Mouse (Mus musculus) neural tube, embryonic 11.5 days (tissue): Measurements from ENCODE around the gene Ndufv1. TPM values are rescaled to one million over a fixed set of nuclear protein-coding genes. Genes with fewer than 3 reads are reported as not detected.

ENCODE experiments used
- ATAC-seq: fragments of 200-750 bp; cut with Nextera tagmentation; 2 replicates; pipeline ENCODE4 v1.8.0; 2017; ENCODE audit warnings: moderate number of reproducible peaks, mild to moderate bottlenecking, moderate TSS enrichment, moderate library complexity; ENCODE audit not compliant: insufficient read depth, low FRiP score, low TSS enrichment
- DNase-seq: peaks from one replicate; pipeline ENCODE4 v3.0.0-alpha.2; 2015; ENCODE audit warnings: low spot score
- H3K27ac ChIP-seq: fragments of 300-500 bp; sonication (generic); 2 replicates; pipeline ENCODE4 v1.5.1; 2014; ENCODE audit warnings: low read depth, mild to moderate bottlenecking, low read length
- H3K27me3 ChIP-seq: fragments of 300-500 bp; sonication (generic); 2 replicates; pipeline ENCODE4 v1.6.1; 2014; ENCODE audit warnings: mild to moderate bottlenecking, low read length, mixed read lengths; ENCODE audit not compliant: control insufficient read depth, insufficient read depth
- H3K36me3 ChIP-seq: fragments of 300-500 bp; sonication (generic); 2 replicates; pipeline ENCODE4 v1.6.1; 2014; ENCODE audit warnings: mild to moderate bottlenecking, low read length, moderate library complexity, mixed read lengths; ENCODE audit not compliant: control insufficient read depth, insufficient read depth
- H3K4me1 ChIP-seq: fragments of 300-500 bp; sonication (generic); 2 replicates; pipeline ENCODE4 v1.6.1; 2014; ENCODE audit warnings: low read length, mixed read lengths; ENCODE audit not compliant: control insufficient read depth, insufficient read depth
- H3K4me2 ChIP-seq: fragments of 300-500 bp; sonication (generic); 2 replicates; pipeline ENCODE4 v1.6.1; 2014; ENCODE audit warnings: low read depth, mild to moderate bottlenecking, moderate library complexity
- H3K4me3 ChIP-seq: fragments of 300-500 bp; sonication (generic); 2 replicates; pipeline ENCODE4 v1.5.1; 2014; ENCODE audit warnings: low read depth, low read length
- H3K9ac ChIP-seq: fragments of 300-500 bp; sonication (generic); 2 replicates; pipeline ENCODE4 v1.6.1; 2014; ENCODE audit warnings: mild to moderate bottlenecking, low read length
- H3K9me3 ChIP-seq: fragments of 300-500 bp; sonication (generic); 2 replicates; pipeline ENCODE4 v1.6.1; 2016; ENCODE audit warnings: low read length; ENCODE audit not compliant: control insufficient read depth
- WGBS: fragments of 180-500 bp; shearing (Covaris S2); extraction: QIAGEN DNeasy Blood & Tissue Kit; methylation state at CpG from one replicate; pipeline ENCODE4 v1.1.7; 2014; 5-methylcytosine and 5-hydroxymethylcytosine counted together
- polyA plus RNA-seq: library from polyadenylated mRNA; unstranded; fragments of >200 nt; fragmentation: Nextera tagmentation; extraction: Ambion mirVana; gene quantifications from 2 replicates; pipeline ENCODE4 v1.2.1, GENCODE M21; 2014

Gene Ndufv1
- polyA plus RNA-seq, 1 experiment from 2014 or later, result 208 TPM

DNA sequence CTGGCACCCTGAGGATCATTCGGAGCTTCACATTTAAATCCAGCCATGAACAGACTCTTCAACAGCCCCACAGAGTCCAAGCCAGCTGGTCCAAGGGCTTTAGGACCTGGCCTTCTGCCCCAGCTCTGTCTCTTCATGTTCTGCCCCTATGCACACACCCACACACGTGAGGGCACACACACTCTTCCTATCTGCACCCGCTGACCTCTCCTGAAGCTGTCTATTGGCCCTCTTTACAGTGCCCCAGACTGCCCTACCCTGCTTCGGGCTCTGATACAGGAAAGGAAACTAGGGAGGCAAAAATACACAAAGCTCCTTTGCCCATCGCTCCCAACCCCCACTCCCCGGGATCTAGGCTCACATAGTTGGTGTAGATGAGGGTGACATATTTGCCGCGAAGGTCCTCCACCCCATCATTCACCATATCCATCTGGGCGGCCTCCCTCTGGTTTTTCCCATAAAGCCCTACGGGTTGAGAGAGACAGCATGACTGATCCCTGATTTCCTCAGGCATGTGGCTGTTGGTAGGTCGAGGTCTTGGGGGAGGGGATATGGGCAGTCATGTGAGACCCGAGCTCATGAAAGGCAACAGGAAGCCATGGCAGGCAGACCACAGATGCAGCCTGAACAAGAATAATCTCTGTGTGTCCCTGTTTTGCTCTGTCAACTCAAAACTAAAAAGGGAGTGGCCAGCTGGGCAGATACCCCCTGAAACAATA lies 23.9 kb upstream of the Ndufv1 start:
- Histone ChIP-seq H3K4me2 (no peak overlapping the region), H3K4me3 (no peak overlapping the region)
- ATAC-seq, result no peak

GRCm38 (mm10) chr19:4033742-4034141 lies 21.1 kb upstream of the Ndufv1 start:
- no peaks in the 10 kb centered on the region for H3K9me3 ChIP-seq
- no peak overlapping the region for H3K9ac ChIP-seq
- WGBS, result 75% methylated on average over 5 of the region's 5 CpGs
- ATAC-seq (no peak), DNase-seq (no peak)
- no peaks in the 10 kb centered on the region for H3K36me3 ChIP-seq
- no peaks in the 10 kb centered on the region for H3K4me1 ChIP-seq
- no peak overlapping the region for H3K27ac ChIP-seq
- H3K4me3 ChIP-seq, result no peak overlapping the region
- H3K27me3 ChIP-seq, result no peaks in the 10 kb centered on the region
- H3K4me2 ChIP-seq, result no peak overlapping the region

More for the DNA sequence above, 23.9 kb upstream of the Ndufv1 start:
- peak; percentile 31 for DNase-seq
- no peaks in the 10 kb centered on the region for H3K27me3 ChIP-seq
- no peaks in the 10 kb centered on the region for H3K36me3 ChIP-seq
- WGBS, result 78% methylated on average over 12 of the region's 12 CpGs
- H3K9me3 ChIP-seq, result no peaks in the 10 kb centered on the region
- H3K4me1 ChIP-seq, result no peaks in the 10 kb centered on the region
- H3K9ac ChIP-seq, result no peak overlapping the region
- no peak overlapping the region for H3K27ac ChIP-seq

- 77% methylated on average over 3 of the region's 3 CpGs for WGBS
- H3K4me1 ChIP-seq, result no peaks in the 10 kb centered on the region
- no peak overlapping the region for H3K9ac ChIP-seq
- H3K36me3 ChIP-seq, result no peaks in the 10 kb centered on the region
- no peak overlapping the region for H3K27ac ChIP-seq
- no peak for DNase-seq
- no peaks in the 10 kb centered on the region for H3K27me3 ChIP-seq
- no peak overlapping the region for H3K4me2 ChIP-seq
- H3K4me3 ChIP-seq, result no peak overlapping the region
- no peak for ATAC-seq
- no peaks in the 10 kb centered on the region for H3K9me3 ChIP-seq
These were observed 20.7 kb upstream of the Ndufv1 start for GRCm38 (mm10) chr19:4033298-4033697.

DNA sequence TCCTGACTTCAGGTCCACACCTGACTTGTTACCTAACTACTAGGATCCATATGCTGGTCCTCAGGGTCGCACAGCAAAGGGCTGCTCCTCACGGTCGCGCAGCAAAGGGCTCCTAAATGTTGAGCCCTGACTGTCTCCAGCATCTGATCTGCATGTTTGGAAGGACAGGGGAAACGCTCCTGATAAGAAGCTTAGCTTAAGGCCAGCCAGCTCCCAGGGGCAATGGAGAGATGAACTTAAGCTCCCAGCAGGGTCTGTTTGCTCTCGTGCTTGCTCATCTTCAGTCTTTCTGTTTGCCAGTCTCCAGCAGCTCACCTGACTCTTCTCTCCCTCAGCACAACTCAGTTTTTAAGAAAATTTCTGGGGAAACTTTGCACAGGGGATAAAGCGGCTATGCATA lies 20.1 kb upstream of the Ndufv1 start:
- H3K4me1 ChIP-seq, result no peaks in the 10 kb centered on the region
- no peak overlapping the region for H3K27ac ChIP-seq
- no peak overlapping the region for H3K4me3 ChIP-seq
- no peak overlapping the region for H3K4me2 ChIP-seq
- DNase-seq (no peak), ATAC-seq (no peak)
- no peaks in the 10 kb centered on the region for H3K27me3 ChIP-seq
- no peaks in the 10 kb centered on the region for H3K9me3 ChIP-seq
- H3K36me3 ChIP-seq, result no peaks in the 10 kb centered on the region
- WGBS, result 66% methylated on average over 7 of the region's 7 CpGs
- H3K9ac ChIP-seq, result no peak overlapping the region

GRCm38 (mm10) chr19:4027576-4027975 lies 15.0 kb upstream of the Ndufv1 start:
- H3K9ac ChIP-seq, result no peak overlapping the region
- no peaks in the 10 kb centered on the region for H3K27me3 ChIP-seq
- H3K4me2 ChIP-seq, result no peak overlapping the region
- no peak for DNase-seq
- H3K4me1 ChIP-seq, result no peaks in the 10 kb centered on the region
- H3K36me3 ChIP-seq, result no peaks in the 10 kb centered on the region
- no peak for ATAC-seq
- no peak overlapping the region for H3K27ac ChIP-seq
- H3K9me3 ChIP-seq, result no peaks in the 10 kb centered on the region
- H3K4me3 ChIP-seq, result no peak overlapping the region

GRCm38 (mm10) chr19:4023185-4023584 lies 10.6 kb upstream of the Ndufv1 start:
- Histone ChIP-seq H3K27ac (no peak overlapping the region), H3K4me3 (no peak overlapping the region), H3K9me3 (no peaks in the 10 kb centered on the region), H3K27me3 (no peaks in the 10 kb centered on the region), H3K36me3 (no peaks in the 10 kb centered on the region), H3K4me1 (no peaks in the 10 kb centered on the region), H3K9ac (no peak overlapping the region), H3K4me2 (no peak overlapping the region)
- WGBS, result 74% methylated on average over 7 of the region's 7 CpGs
- DNase-seq, result no peak
- no peak for ATAC-seq

DNA sequence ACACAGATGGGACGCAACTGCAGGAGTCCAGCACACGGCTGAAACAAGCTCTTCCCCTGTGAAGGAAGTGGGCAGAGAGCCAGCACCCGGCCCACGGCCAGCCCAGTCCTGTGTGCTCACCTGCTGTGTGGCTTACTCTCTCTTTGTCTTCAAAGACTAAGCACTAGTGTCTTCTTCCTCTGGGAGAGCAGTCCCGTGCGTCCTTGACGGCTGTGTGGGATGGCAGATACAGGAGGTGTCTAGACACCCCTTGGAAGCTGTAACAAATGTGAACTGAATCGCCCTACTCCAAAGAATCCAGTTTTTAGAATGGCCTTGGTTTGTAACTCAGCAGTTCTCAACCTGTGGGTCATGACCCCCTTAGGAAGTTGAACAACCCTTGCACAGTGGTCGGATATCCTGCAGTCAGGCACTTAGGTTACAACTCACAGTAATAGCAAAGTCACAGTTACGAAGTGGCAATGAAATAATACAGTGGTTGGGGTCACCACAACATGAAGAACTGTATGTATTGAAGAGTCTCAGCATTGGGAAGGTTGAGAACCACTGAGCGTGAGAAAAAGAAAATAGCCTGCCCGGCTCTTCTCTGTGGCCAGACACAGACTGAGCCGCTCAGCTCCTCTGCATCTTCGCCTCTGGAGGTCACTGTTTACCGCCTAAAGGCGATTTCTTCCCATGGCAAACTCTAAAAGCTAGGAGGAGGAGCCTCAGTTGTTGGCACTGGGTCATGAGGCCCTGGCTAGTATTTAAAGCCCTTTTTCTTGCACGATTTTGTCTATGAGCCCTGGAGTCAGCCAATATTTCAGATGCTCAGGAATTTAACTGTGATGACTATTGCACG lies 6.4 kb upstream of the Ndufv1 start:
- H3K9me3 ChIP-seq, result no peaks in the 10 kb centered on the region
- no peak overlapping the region for H3K4me3 ChIP-seq
- no peak overlapping the region for H3K27ac ChIP-seq
- no peaks in the 10 kb centered on the region for H3K4me1 ChIP-seq
- H3K4me2 ChIP-seq, result no peak overlapping the region
- H3K36me3 ChIP-seq, result no peaks in the 10 kb centered on the region
- WGBS, result 37% methylated on average over 18 of the region's 18 CpGs
- no peak overlapping the region for H3K9ac ChIP-seq
- H3K27me3 ChIP-seq, result no peaks in the 10 kb centered on the region
- DNase-seq (peak; percentile 73), ATAC-seq (no peak)

DNA sequence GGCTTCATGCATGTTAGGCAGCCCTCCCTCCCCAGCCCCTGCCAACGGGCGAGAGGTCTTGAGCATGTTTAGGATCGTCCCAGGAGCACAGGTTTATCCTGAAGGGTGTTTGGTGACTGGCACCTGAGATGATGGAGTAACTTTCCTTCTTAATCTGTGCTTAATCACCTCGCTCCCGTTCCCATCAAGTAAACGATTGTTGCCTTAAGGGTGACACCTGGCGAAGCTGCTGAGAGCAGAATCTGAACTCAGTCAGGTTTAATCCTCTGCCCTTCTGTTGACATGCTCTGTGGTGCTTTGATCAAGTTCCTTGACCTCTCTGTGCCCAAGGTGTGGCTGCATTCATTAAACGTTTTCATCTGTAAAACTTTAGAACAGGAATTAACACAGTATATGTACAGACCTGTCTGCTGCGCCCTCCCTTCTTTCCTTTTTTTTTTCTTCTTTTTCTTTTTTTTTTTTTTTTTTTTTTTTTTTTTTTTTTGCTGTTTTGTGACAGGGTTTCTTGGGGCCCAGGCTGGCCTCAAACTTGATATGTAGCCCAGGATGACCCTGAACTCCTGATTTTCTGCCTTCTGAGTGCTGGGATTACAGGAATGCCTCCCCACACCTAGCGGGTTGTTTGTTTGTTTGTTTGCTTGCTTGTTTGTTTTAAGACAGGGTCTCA lies 5.4 kb upstream of the Ndufv1 start:
- Histone ChIP-seq H3K36me3 (no peaks in the 10 kb centered on the region), H3K27ac (no peak overlapping the region), H3K4me2 (no peak overlapping the region), H3K9me3 (no peaks in the 10 kb centered on the region), H3K4me3 (no peak overlapping the region), H3K9ac (no peak overlapping the region), H3K4me1 (no peaks in the 10 kb centered on the region), H3K27me3 (no peaks in the 10 kb centered on the region)
- ATAC-seq (no peak), DNase-seq (no peak)
- 67% methylated on average over 10 of the region's 10 CpGs for WGBS
